Mouse (Mus musculus) left cerebral cortex, postnatal 14 days (tissue): ENCODE results near the gene Rtn2. TPM values are rescaled to one million over a fixed set of nuclear protein-coding genes. Genes with fewer than 3 reads are reported as not detected.

Experiments used
- DNase-seq, 2 experiments: peaks; one replicate each; pipeline ENCODE4 v3.0.0; 2021 to 2022; ENCODE audit warnings: low spot score in 2 of 2, mixed read lengths in 1 of 2
- intact Hi-C: fragments of 180-260 bp; cut with DNase I; formaldehyde crosslinking; loops from one replicate; pipeline ENCODE4 v1.15.1; 2025
- long read RNA-seq, 2 experiments: library from polyadenylated mRNA; stranded (forward); transcript quantifications; one replicate each; pipeline ENCODE4 v2.0.0; 2021
- total RNA-seq, 2 experiments: library from RNA; stranded (reverse); gene quantifications; 2 replicates each; pipeline ENCODE4 v1.2.3; 2021

Rtn2 gene
- 100 to 1,000 TPM; 115 to 123 TPM for total RNA-seq
- long read RNA-seq, experiment 1, transcript Rtn2-201 (10 exons, 1,990 nt), result major isoform, 188 of 222 reads
- long read RNA-seq, experiment 1, partial matches to known transcripts, result 24 of 222 reads
- long read RNA-seq, experiment 1, other reads (novel, unspliced or antisense), result 9 of 222 reads
- long read RNA-seq, experiment 2, transcript Rtn2-201 (10 exons, 1,990 nt), result major isoform, 201 of 221 reads
- long read RNA-seq, experiment 2, partial matches to known transcripts, result 13 of 221 reads
- long read RNA-seq, experiment 2, other reads (novel, unspliced or antisense), result 7 of 221 reads

- intact Hi-C loops, result no loop called here
- peak; percentile 66 to 84 for DNase-seq
Observed at GRCm38 (mm10) chr7:19282385-19282784, at the start of gene Rtn2. Rtn2 (plus strand) TSS chr7:19282624.

- DNase-seq, result no peak
- intact Hi-C loops, result loop anchor here (5.0 kb wide), 2 partner anchors 63 to 113 kb away; no protein-coding TSS in a partner anchor
Observed at GRCm38 (mm10) chr7:19234652-19235051, 47.8 kb upstream of the Rtn2 start.

DNA sequence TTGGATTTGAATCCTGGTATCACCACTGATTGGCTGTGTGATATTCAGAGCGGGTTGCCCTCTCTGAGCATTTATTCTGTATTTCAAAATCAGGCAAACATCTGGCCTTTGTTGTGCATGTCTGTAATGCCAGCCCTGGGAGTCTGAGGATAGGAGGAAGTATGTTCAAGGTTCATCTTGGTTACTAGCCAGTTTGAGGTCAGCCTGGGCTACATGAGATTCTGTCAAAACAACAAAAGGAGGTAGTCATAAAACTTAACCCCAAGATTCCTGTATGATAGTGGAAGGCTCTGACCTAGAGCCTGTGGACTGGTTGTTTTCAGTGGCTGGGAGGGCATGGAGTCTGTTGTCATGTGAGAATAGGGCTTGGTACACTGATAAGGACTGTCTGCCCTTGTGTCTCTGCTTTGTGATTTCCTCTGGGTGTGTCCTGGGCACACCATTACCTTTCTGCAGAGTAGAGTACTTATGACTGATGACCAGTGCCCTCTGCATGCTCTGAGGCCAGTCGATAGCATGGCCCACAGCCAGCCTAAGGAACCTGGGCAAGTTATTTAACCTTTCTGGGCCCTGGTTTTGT lies 47.2 kb upstream of the Rtn2 start:
- DNase-seq, result no peak
- intact Hi-C loops, result loop anchor here (5.0 kb wide), 2 partner anchors 62 to 112 kb away; no protein-coding TSS in a partner anchor

DNA sequence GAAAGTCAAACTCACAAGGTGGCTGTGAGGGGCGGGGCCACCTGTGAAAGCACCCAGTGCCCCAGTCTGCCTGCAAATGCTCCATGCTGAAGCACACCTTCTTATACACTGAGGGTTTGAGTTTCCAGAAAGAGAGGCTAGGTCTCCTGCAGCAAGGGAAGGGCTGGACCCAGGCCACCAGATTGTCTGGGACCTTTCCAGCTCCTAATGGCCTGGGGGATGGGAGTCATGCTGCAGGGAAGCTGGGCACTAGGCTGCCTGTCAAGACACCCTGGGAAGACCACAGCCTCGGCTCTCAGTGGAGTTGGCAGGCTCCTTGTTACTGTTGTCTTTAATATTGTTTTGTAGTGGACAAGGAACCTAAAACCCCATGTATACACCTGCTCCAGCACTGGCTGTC lies 46.0 kb upstream of the Rtn2 start:
- no peak for DNase-seq
- intact Hi-C loops, result loop anchor here (5.0 kb wide), 2 partner anchors 61 to 111 kb away; no protein-coding TSS in a partner anchor

- intact Hi-C loops, result loop anchor here (2.0 to 5.0 kb wide), 3 partner anchors 42 to 109 kb away; partner anchors contain the start of gene Ppm1n
- DNase-seq, result no peak
Observed at GRCm38 (mm10) chr7:19238344-19238743, 44.1 kb upstream of the Rtn2 start.

DNA sequence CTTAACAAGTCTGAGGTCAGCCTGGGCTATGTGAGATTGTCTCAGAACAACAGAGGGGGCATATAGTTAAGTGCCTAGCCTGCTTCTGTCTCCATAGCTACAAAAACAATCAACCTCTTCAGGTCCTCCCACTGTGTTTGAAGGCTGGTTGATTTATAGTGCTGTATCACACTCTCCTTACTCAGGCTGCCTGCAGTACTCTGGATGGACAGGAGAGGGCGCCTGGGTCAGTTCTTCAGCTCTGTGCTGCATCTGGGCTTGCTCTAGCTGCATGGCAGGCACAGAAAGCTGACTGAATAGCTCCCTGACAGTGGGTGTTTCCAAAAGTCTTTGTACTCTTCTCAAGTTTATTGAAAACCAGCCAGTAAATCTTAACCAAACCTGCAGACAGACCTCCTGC lies 43.0 kb upstream of the Rtn2 start:
- DNase-seq, result peak; percentile 96
- intact Hi-C loops, result loop anchor here (2.0 to 5.0 kb wide), 3 partner anchors 41 to 108 kb away; partner anchors contain the start of gene Ppm1n

DNA sequence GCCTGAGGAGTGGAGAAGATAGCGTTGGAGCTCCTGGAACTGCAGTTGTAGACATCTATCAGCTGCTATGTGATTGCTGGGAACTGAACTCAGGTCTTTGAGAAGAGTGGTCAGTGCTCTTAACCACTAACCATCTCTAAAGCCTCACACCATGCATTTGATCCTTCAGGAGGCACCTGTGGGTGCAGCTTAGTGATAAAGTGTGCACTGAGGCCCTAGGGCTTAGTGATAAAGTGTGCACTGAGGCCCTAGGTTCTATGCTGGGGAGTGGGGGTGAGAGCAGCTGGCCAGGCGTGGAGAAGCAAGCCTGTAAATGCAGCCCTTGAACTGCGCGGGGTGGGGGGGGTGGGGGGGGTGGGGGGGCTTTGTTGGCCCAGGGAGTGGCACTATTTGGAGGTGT lies 42.4 kb upstream of the Rtn2 start:
- intact Hi-C loops, result loop anchor here (2.0 to 5.0 kb wide), 3 partner anchors 41 to 107 kb away; partner anchors contain the start of gene Ppm1n
- DNase-seq, result no peak

DNA sequence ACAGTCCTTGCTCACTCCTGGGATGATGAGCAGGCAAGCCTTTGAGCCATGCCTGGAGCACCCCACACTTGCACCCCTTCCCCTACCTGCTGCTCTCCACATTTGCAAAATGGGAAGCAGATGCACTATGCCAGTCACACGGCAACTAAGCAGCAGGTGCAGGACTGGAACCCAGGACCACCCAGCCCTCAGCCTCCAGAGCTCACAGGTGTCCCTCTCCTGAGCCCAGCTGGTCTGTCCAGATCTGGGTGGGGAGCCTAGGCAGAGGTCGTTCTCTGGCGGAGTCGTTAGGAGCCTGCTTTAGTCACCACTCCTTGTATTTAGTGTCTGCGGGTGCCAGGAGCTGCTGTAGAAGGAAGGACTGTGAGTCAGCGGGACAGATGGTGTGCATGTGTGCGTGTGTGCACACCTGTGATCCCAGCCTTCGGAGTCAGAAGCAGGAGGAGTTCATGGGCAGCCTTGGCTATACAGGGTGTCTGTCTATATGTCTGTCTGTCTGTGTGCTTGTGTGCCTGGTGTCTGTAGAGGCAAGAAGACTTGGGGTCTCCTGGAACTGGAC lies 41.4 kb upstream of the Rtn2 start:
- intact Hi-C loops, result no loop called here
- DNase-seq, result no peak

- no peak for DNase-seq
- intact Hi-C loops, result no loop called here
Observed at GRCm38 (mm10) chr7:19242005-19242404, 40.4 kb upstream of the Rtn2 start.

- intact Hi-C loops, result no loop called here
- DNase-seq, result peak; percentile 54 to 75
Observed at GRCm38 (mm10) chr7:19243858-19244257, 38.6 kb upstream of the Rtn2 start.

GRCm38 (mm10) chr7:19245083-19245482 lies 37.3 kb upstream of the Rtn2 start:
- no peak for DNase-seq
- intact Hi-C loops, result no loop called here

- intact Hi-C loops, result no loop called here
- DNase-seq, result no peak
Observed at GRCm38 (mm10) chr7:19246855-19247254, 35.6 kb upstream of the Rtn2 start.

DNA sequence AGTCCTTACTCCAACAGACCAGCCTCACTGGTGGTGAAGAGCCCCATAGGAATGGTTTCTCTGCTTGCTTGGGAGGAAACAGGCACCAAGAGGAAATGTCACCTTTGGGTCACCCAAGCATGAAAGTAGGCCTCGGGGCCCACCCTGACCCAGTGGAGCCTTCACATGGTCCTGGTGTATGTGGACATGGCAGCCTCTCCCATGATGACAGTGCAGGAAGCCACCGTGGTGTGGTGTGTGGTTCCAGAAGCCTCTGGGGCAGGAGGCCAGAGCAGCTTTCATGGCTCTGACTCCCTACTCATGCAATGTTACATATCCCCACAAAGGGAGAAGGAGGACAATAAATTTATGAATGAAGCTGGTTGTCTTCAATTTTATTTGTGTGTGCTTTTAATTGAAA lies 34.9 kb upstream of the Rtn2 start:
- intact Hi-C loops, result no loop called here
- no peak for DNase-seq

DNA sequence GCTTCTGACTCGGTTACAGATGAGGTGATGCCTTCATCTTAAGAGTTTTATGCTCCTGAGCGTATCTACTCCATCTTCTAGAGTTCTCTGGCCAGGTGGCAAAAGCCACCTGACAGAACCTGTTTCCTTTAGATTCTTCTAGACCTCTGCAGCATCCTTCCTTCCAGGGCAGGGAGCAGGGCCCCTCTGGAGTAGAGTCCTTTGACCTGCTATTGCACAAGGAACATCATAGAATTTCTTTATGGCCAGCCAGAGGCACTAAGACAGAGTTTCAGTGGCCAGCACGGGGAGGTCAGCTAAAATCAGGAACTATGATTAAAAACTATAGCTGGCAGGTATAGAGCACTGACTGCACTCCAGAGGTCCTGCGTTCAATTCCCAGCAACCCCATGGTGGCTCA lies 30.3 kb upstream of the Rtn2 start:
- DNase-seq, result no peak
- intact Hi-C loops, result no loop called here

DNA sequence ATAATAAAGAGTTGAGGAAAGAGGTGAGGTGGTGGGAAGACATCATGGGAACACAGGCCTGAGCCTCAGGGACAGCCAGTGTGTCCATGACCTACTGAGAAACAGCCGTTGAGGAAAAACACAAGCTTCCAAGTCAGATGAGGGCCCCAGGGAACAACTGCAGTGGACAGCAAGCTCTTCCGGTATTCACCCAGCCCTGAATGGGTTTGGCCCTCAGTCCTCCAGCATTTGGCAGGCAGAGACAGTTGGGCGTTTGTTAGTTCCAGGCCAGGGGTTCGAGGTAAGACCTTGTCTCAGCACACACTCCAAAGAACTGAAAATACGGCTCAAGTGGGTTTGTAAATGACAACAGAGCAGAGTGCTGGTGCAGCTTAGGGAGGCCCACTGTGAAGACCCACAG lies 29.0 kb upstream of the Rtn2 start:
- intact Hi-C loops, result no loop called here
- DNase-seq, result no peak

DNA sequence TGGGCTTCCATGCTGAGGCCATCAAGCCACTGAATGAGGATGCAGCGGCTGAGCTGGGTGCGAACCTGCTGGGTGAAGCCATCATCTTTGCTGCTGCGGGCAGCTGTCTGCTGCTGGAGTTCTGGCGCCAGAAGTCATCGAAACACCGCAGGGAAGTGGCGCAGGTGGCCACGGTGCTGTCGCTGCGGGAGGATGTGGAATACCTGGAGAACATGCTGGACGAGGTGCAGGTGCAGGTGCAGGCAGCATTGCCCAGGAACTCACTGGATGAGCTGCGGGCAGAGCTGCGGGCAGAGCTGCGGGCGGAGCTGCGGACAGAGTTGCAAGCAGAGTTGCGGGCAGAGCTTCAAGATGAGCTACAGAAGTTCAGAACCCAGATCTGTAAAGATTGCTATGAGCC lies 27.0 kb upstream of the Rtn2 start:
- intact Hi-C loops, result no loop called here
- DNase-seq, result no peak

GRCm38 (mm10) chr7:19256567-19256966 lies 25.9 kb upstream of the Rtn2 start:
- intact Hi-C loops, result no loop called here
- DNase-seq, result no peak

- DNase-seq, result peak; percentile 57 to 86
- intact Hi-C loops, result no loop called here
Observed at GRCm38 (mm10) chr7:19257390-19258022, 24.9 kb upstream of the Rtn2 start.

DNA sequence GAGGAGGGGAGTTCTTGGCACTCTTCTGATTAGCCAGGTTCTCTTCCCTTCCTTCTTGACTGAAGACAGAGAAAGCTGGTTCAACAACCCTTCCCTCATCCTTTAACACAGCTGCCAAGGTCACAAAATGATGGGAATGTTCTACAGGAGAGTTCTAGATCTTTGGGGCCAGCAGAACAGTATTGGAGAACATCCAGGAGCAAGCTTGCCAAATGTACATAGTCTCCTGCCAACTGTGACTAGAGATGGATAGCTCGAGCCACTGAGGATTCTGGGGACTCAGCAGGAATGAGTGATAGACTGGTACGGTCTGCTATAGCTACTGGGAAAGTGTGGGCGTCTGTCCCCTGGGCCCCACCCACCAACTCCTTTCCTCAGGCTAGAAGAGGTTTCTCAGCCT lies 24.1 kb upstream of the Rtn2 start:
- DNase-seq, result no peak
- intact Hi-C loops, result no loop called here

GRCm38 (mm10) chr7:19265147-19265546 lies 17.3 kb upstream of the Rtn2 start:
- intact Hi-C loops, result no loop called here

More at GRCm38 (mm10) chr7:19265147-19265546, 17.3 kb upstream of the Rtn2 start:
- no peak for DNase-seq
